Mouse (Mus musculus) layer of hippocampus, postnatal 10 days (tissue): Measurements from ENCODE around the gene Shc4. TPM values are rescaled to one million over a fixed set of nuclear protein-coding genes. Genes with fewer than 3 reads are reported as not detected.

Source experiments
- total RNA-seq, 2 experiments: library from RNA; stranded (reverse); gene quantifications; 2 replicates each; pipeline ENCODE4 v1.2.3; 2021

The Shc4 gene
- total RNA-seq, 2 experiments from 2014 or later = 6.5 to 6.8 TPM

Other genes with a start within 250 kb of the Shc4 start
- gene Gm9913, start 219.1 kb downstream of the Shc4 start, total RNA-seq = under 1 TPM; 0.16 to 0.22 TPM
- gene Fbn1, start 216.2 kb downstream of the Shc4 start, total RNA-seq = 10 to 100 TPM; 10.3 to 13.2 TPM
- gene Cep152, start 99.0 kb downstream of the Shc4 start, total RNA-seq = 1 to 10 TPM; 2.8 to 4.0 TPM
- gene Eid1, start 51.1 kb downstream of the Shc4 start, total RNA-seq = 100 to 1,000 TPM; 463 to 466 TPM
- 10 to 100 TPM; 84.8 to 89.2 TPM for gene Secisbp2l, start 58.7 kb upstream of the Shc4 start, total RNA-seq
- 10 to 100 TPM; 26.9 to 27.1 TPM for gene Galk2, start 135.0 kb upstream of the Shc4 start, total RNA-seq
- 100 to 1,000 TPM; 106 to 124 TPM for gene Cops2, start 135.0 kb upstream of the Shc4 start, total RNA-seq